Mouse (Mus musculus) spleen, adult 2 months (tissue): ENCODE results near the gene Cfap74.

Experiments used
- CTCF ChIP-seq: fragments of 200-500 bp; IDR thresholded peaks from 2 replicates; pipeline ENCODE4 v1.5.1; 2011; ENCODE audit warnings: mild to moderate bottlenecking, inconsistent platforms; ENCODE audit not compliant: insufficient read depth, insufficient read length, insufficient replicate concordance; ENCODE audit errors: extremely low read depth
- POLR2A ChIP-seq: fragments of 200-500 bp; IDR thresholded peaks from 2 replicates; pipeline ENCODE4 v1.6.1; 2011; ENCODE audit warnings: low read depth, low read length, inconsistent platforms

GRCm38 (mm10) chr4:155470997-155471396 is 62.0 kb downstream of the Cfap74 start:
- TF ChIP-seq CTCF (no peak), POLR2A (no peak)
